Mouse (Mus musculus): Measurements from ENCODE around the gene Kif6.

DNA sequence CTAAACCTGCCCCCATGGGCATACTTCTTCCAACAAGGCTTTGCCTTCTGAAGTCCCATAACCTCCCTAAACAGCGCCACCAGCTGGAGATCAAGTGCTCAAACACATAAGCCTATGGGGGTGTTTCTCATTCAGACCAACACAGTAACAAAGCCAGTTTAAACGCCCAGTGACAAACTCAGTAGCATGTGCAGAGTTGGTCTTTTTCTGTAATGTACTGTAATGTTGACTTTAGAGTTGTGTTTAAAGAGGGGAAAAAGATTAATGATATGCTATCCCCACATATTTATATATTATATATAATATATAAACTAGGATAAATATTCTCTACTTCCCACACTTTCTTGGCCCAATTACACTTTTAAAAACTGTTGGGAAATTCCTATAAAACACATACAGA lies 34.0 kb downstream of the Kif6 start:
- TF ChIP-seq CTCF (IDR thresholded peaks at IDR 0.05; ENCODE audit: extremely low read depth, insufficient read depth, insufficient read length, insufficient replicate concordance) = no peak
- no peak for TF ChIP-seq POLR2A (IDR thresholded peaks at IDR 0.05; ENCODE audit: low read depth, low read length)

All from spleen, adult 2 months (tissue).